13 mouse cellular contexts compared by ENCODE assay signal in the genomic region with DNA sequence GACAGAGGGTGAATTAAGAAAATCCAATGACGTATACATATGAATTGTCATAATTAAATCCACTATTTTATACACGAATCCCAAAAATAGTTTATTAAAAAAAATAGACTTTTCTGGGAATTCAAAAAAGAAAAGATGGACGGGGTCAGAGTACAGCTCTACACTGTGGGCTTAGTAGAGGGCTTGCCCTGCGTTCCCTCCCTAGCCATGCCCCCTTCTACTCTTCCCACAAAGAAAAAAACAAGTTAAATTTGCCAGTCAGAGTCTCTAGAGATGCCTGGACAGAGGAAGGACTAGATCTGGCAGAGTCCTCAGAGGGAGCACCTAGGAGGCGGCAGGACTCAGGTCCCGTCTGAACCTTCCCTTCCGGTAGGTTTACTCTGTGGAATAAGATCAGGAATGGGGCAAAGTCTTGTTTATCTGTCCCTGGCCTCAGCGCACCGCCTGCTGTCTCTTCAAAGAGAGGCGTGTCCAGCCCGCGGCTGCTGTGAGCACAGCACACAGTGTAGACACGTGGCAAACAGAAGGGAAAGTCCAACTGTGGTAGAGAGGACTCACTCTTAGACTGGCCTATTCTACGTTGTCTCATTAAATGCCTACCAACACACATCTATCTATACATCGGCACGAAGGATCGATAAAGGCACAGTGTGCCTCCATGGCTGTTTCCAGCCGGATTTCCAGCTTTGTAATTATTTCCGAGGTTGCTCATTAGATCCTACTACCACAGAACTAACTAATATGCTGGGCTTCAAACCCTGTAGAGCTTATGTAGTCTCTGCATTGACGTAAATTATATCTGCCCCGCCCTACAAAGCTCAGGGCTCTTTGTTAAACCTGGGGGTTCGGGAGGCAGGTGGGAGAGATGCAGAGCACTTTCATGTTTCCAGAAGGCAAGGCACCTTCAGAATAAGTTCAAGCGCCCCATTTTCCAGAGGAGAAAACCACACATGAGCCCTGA. TPM values are rescaled to one million over a fixed set of nuclear protein-coding genes. Genes with fewer than 3 reads are reported as not detected.
DNase-seq lines count a peak whose midpoint lies in the region; ATAC-seq and TF ChIP-seq lines count a peak whose summit lies in the region.
"Had no signal": no experiment of that assay in that cellular context is flagged by ENCODE, and none has a peak within 500 bp of the region (broad histone marks: within the 10 kb centered on the region; RNA-seq: fewer than 3 reads in every experiment).

No protein-coding gene starts in this region.

- H3K27ac ChIP-seq in intestine, postnatal 0 days (ENCODE audit: low read depth, low read length) = peak overlapping the region; percentile 46; the same call in 1 of the 2 replicates
- peak overlapping the region; percentile 73 for H3K27ac ChIP-seq in liver, embryonic 16.5 days (ENCODE audit: low read length)
- H3K27ac ChIP-seq: embryonic facial prominence, embryonic 15.5 days had no signal

- peak; percentile 16 for DNase-seq in embryo, embryonic 10 days (ENCODE audit: low spot score)
- DNase-seq in embryo, embryonic 10.5 days (ENCODE audit: low spot score) = no peak
- peak; percentile 66 to 86 for DNase-seq in kidney, postnatal 25 days
- DNase-seq in cerebellum, postnatal 4 days (ENCODE audit: low spot score in 2 of 2) = no peak
- DNase-seq in cerebellum, adult 8-10 months = no peak
- DNase-seq: B cell, adult 2 months; cerebellum, adult 9-10 months; gastrocnemius, postnatal 10 days had no signal

- H3K9me3 ChIP-seq in intestine, postnatal 0 days (ENCODE audit: control insufficient read depth) = no peaks in the 10 kb centered on the region
- H3K9me3 ChIP-seq in liver, embryonic 16.5 days (replicated peaks; ENCODE audit: control insufficient read depth, low read length) = no peaks in the 10 kb centered on the region
- H3K9me3 ChIP-seq: embryonic facial prominence, embryonic 15.5 days had no signal

- H3K4me2 ChIP-seq in intestine, postnatal 0 days (replicated peaks; ENCODE audit: low read depth) = peak overlapping the region; percentile 51
- no peak overlapping the region for H3K4me2 ChIP-seq in liver, embryonic 16.5 days (ENCODE audit: low read depth, low read length)
- H3K4me2 ChIP-seq: embryonic facial prominence, embryonic 15.5 days had no signal

- H3K9ac ChIP-seq in intestine, postnatal 0 days (ENCODE audit: low read depth, low read length) = no peak overlapping the region
- no peak overlapping the region for H3K9ac ChIP-seq in liver, embryonic 16.5 days (ENCODE audit: low read depth, low read length)
- H3K9ac ChIP-seq: embryonic facial prominence, embryonic 15.5 days had no signal

- no peaks in the 10 kb centered on the region for H3K27me3 ChIP-seq in intestine, postnatal 0 days (replicated peaks; ENCODE audit: control insufficient read depth, insufficient read depth, low read length)
- H3K27me3 ChIP-seq in liver, embryonic 16.5 days (ENCODE audit: control insufficient read depth, insufficient read depth, low read depth, low read length) = no peaks in the 10 kb centered on the region
- H3K27me3 ChIP-seq: embryonic facial prominence, embryonic 15.5 days had no signal

- TF ChIP-seq CTCF in intestine, postnatal 0 days (IDR thresholded peaks at IDR 0.05; ENCODE audit: low read depth) = peak; percentile 11; the same call in 1 of the 2 replicates

- H3K36me3 ChIP-seq in intestine, postnatal 0 days (ENCODE audit: control insufficient read depth, insufficient read depth) = no peaks in the 10 kb centered on the region
- H3K36me3 ChIP-seq in liver, embryonic 16.5 days (ENCODE audit: control insufficient read depth, insufficient read depth) = no peaks in the 10 kb centered on the region
- H3K36me3 ChIP-seq: embryonic facial prominence, embryonic 15.5 days had no signal

- H3K4me1 ChIP-seq in intestine, postnatal 0 days (replicated peaks; ENCODE audit: control insufficient read depth, insufficient read depth, low read length) = 0 out of 2 replicates have a peak, but pooled peaks cover 3% of the 10 kb centered on the region
- H3K4me1 ChIP-seq in liver, embryonic 16.5 days (ENCODE audit: control insufficient read depth, low read depth, low read length) = no peaks in the 10 kb centered on the region

- 42% methylated on average over 23 of the region's 23 CpGs for WGBS in intestine, postnatal 0 days
- 57% methylated on average over 23 of the region's 23 CpGs for WGBS in liver, embryonic 16.5 days (ENCODE audit: insufficient replicate concordance)

- ATAC-seq in intestine, postnatal 0 days = peak; percentile 100
- ATAC-seq in liver, embryonic 16.5 days (ENCODE audit: low read depth) = peak; percentile 97
- no peak for ATAC-seq in activated CD4-positive, CD25-positive, alpha-beta regulatory T cell, adult 4 months
- ATAC-seq: forebrain, embryonic 14.5 days had no signal

- no peak overlapping the region for H3K4me3 ChIP-seq in intestine, postnatal 0 days (ENCODE audit: low read depth, low read length)
- no peak overlapping the region for H3K4me3 ChIP-seq in liver, embryonic 16.5 days (ENCODE audit: low read depth, low read length)
- H3K4me3 ChIP-seq: embryonic facial prominence, embryonic 15.5 days had no signal

RNA-seq across cellular contexts. Expression of a gene that starts 25.6 kb away (rescaled TPM):
- polyA plus RNA-seq in intestine, postnatal 0 days (2015; fragmentation: Nextera tagmentation; extraction: Ambion mirVana) = 0.65 and 1.2 TPM in 2 replicates
- polyA plus RNA-seq in liver, embryonic 16.5 days (2015; fragmentation: Nextera tagmentation; extraction: Ambion mirVana) = 1.0 TPM in 2 replicates
- not detected for polyA plus RNA-seq in activated CD4-positive, CD25-positive, alpha-beta regulatory T cell, adult 4 months (2017; shearing (Covaris generic))

Comparison
In these comparisons a context has a peak if more than half of its experiments do, and no peak if none do; other contexts are left out.
1. DNase-seq: peak in embryo, embryonic 10 days (single experiment) and kidney, postnatal 25 days (2 of 2); none in embryo, embryonic 10.5 days (single experiment), cerebellum, postnatal 4 days (0 of 2) and cerebellum, adult 8-10 months (single experiment).